Mouse (Mus musculus): ENCODE results near the gene Vmn1r209.
"Not testable (repeated sequence)": the region's sequence is repeated elsewhere in the genome, so short reads cannot be mapped to it uniquely, and the experiment has no call there.

Vmn1r209 gene

GRCm38 (mm10) chr13:22809582-22809981 lies at the start of gene Vmn1r209:
TSS of gene Vmn1r209 (minus strand) at chr13:22809682.
- DNase-seq (ENCODE audit: low spot score), result not testable (repeated sequence)

- no peak for DNase-seq (ENCODE audit: low spot score)
These were observed 48.0 kb upstream of the Vmn1r209 start, which contains the start of gene Vmn1r211 for GRCm38 (mm10) chr13:22857461-22857860. TSS of gene Vmn1r211 (minus strand) at chr13:22857561.

- no peak for DNase-seq (ENCODE audit: low spot score)
These were observed 45.3 kb upstream of the Vmn1r209 start for GRCm38 (mm10) chr13:22854760-22855159.

DNA sequence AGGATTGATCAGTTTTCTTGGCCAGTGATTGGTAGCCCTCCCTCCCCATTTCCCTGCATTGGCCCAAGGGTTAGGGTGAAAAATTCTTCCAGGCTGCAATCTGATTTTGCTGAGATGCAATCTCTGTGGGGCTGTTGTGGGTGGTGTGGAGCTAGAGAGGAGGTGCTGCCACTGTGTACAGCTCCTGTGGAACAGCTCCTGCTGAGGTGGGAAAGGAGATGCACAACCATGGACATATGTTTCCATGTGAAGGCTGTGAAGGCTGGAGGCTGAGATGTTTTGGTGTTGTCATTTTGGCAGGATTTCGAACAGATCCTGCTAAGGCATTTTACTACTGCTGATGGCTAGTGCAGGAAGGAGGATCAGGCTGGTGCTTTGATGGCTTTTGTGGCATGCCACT lies 37.3 kb upstream of the Vmn1r209 start:
- DNase-seq (ENCODE audit: low spot score), result no peak

- DNase-seq (ENCODE audit: low spot score), result not testable (repeated sequence)
These were observed 34.8 kb upstream of the Vmn1r209 start for GRCm38 (mm10) chr13:22844304-22844703.

DNA sequence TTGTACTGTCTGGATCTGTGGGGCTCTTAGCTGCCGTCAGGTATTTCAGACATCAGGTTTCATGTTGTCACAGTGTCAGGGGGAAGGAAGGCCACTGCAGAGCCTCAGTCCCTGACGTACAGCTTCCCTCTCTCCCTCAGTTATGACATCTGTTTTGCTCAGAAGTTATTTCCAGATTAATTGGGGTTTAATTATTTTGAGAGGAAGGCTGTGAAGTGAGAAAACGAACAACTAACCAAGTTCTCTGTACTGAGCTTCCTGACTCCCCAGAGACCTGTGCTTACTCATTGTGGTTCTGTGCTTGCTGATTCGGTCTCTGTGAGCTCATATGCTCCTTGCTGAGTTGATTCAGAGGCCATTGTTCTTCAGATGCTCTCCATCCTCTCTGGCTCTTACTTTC lies 21.8 kb upstream of the Vmn1r209 start, which contains the start of gene Vmn1r210:
Gene Vmn1r210 (minus strand): TSS at position 101 of the 400 bp plus-strand sequence.
- DNase-seq (ENCODE audit: low spot score), result no peak

DNA sequence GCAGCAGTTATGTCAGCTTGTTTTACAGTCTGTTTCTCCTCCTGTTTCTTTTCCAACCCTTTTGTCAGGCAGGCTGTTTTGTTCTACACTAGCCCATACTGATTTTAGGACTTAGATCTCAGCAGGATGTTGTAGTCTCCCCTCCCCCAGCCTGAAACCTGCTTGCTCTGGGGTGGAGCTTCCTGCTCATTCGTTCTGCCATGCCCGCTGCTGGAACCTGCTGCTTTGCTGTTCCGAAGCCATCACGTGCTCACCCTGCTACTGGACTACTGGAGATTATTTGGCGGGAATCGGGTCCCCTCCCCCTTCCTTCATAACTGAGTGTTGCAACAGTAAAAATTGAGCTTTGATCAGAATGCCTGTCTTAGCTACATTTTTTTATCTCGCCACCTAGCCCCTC lies 19.9 kb upstream of the Vmn1r209 start:
- not testable (repeated sequence) for DNase-seq (ENCODE audit: low spot score)

DNA sequence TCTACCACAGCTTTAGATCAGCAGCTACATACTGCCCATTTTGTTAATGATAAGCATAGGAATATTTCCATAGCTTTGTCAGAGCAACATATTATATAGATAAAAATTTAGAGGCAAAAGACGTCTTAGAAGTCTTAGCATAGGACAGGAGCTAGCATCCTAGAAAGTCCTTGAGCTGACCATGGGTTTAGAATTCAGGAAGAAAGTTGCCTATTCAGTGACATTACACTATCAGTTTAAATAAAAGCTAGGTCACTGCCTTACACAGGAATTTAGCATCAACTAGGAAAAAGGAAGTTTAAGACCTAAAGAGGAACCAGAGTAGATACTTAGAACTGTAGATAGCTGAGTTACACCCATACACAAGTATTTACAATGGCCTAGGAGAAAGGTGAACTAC lies 12.1 kb upstream of the Vmn1r209 start:
- not testable (repeated sequence) for DNase-seq (ENCODE audit: low spot score)

DNA sequence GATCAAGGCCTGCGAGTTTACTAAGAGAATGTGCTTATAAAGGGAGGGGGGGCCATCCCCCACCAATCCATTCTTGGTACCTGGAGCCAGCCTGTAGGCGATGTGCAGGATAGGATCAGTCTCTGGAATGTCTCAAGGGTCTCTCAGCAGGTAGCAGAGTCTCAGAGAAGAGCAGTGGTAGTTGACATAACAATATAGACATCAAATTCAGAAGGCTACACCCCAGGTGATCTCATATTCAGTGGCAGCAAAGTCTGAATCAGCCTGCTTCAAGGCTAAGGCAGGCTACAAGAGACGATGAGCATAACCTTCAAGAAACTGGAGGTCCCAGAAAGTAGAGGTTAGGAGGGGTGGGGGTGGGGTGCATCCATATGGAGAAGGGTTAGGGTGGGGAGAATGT lies 21.4 kb downstream of the Vmn1r209 start:
- not testable (repeated sequence) for DNase-seq (ENCODE audit: low spot score)

DNA sequence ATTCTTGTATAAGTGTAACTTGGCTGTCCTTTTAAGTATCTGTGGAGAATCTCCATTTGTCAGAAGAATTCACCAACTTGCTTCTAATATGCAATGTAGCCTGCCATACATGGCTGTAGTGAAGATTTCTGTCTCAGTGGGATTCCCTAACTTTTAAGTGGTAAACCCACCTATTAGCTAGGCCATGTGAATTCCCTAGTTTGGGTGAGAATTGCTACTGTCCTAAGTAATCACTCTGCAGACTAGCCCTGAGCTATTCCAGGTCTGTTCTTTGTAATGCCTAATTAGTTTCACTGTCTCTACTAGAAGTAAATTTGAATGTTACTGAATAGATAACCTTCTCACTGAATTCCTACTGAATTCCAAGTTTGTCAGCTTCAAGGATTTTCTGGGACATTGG lies 25.3 kb downstream of the Vmn1r209 start:
- not testable (repeated sequence) for DNase-seq (ENCODE audit: low spot score)

GRCm38 (mm10) chr13:22777300-22777699 lies 32.2 kb downstream of the Vmn1r209 start, which contains the start of gene Vmn1r208:
TSS of gene Vmn1r208 (minus strand) at chr13:22777400.
- DNase-seq (ENCODE audit: low spot score), result not testable (repeated sequence)

GRCm38 (mm10) chr13:22771592-22771991 lies 37.9 kb downstream of the Vmn1r209 start:
- not testable (repeated sequence) for DNase-seq (ENCODE audit: low spot score)

Measured in c-Kit-positive CD71-positive TER-119-positive erythroid progenitor cells, embryonic 14.5 days (primary cell).